Mouse (Mus musculus) cerebellum, adult 2 months (tissue): ENCODE data around the gene Rreb1.

Experiments used
- CTCF ChIP-seq: fragments of 200-500 bp; IDR thresholded peaks from 2 replicates; pipeline ENCODE4 v1.5.1; 2011; ENCODE audit warnings: low read depth, mild to moderate bottlenecking, control low read depth, low read length, moderate library complexity, borderline replicate concordance; ENCODE audit not compliant: insufficient read depth
- POLR2A ChIP-seq: fragments of 200-500 bp; IDR thresholded peaks from 2 replicates; pipeline ENCODE4 v1.6.1; 2011; ENCODE audit warnings: low read length, control low read depth, borderline replicate concordance; ENCODE audit not compliant: insufficient read depth

GRCm38 (mm10) chr13:37963354-37964007 is 185.3 kb downstream of the Rreb1 start:
- TF ChIP-seq CTCF = peak; percentile 59
- TF ChIP-seq POLR2A = no peak
